Mouse (Mus musculus) left cerebral cortex, postnatal 4 days (tissue): Measurements from ENCODE around the gene Plekha6. TPM values are rescaled to one million over a fixed set of nuclear protein-coding genes. Genes with fewer than 3 reads are reported as not detected.

Experiments
- DNase-seq: peaks from one replicate; pipeline ENCODE4 v3.0.0-alpha.2; 2022
- intact Hi-C: fragments of 180-260 bp; cut with DNase I; formaldehyde crosslinking; loops from one replicate; pipeline ENCODE4 v1.15.1; 2025
- total RNA-seq, 2 experiments: library from RNA; stranded (reverse); gene quantifications; 2 replicates each; pipeline ENCODE4 v1.2.3; 2021

Plekha6 gene
- total RNA-seq, result 10 to 100 TPM; 61.7 to 63.2 TPM

DNA sequence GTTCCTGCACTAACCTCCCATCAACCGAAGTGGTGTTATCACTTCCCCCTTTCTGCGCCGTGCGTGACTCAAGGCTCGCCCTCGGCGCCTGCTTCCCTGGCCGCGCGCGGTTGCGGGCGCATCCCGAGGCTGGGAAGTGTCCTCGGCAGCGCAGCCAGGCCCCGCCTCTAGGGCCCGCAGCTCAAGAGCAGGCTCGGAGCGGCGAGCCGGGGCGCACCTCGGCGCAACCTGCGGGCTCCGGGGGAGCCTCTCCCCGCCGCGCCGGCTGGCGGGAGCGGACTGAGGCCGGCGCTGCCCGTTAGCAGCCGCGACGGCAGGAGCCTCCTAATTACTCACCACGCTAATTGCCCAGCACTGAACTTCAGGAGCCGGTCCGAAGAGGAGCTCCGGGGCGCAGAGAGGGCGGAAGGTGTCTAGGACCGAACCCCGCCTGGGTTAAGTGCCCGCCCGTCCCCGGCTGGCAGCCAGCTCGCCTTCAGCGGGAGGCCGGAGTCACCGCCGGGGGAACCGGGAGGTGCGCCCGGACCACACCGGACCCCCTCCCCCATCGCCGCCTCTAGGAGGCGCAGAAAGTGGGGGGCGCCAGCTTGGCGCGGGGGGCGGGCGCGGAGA is at the start of gene Plekha6:
Gene Plekha6 (plus strand): TSS at position 391 of the 612 bp plus-strand sequence.
- intact Hi-C loops, result no loop called here
- DNase-seq, result peak; percentile 33

DNA sequence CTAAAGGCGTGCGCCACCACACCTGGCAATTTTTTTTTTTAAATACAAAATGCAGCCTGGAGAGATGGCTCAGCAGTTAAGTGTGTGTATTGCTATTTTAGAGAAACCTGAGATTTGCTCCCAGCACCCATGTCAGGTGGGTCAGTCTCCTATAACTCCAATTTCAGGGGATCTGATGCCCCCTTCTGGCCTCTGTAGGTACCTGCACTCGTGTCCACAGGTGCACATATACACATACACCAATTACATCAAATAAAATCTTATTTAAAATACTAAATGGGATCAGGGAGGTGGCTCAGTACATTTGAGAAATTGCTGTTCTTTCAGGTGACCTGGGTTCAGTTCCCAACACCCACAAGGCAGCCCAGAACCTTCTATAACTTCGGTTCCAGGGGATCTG is 47.9 kb upstream of the Plekha6 start:
- intact Hi-C loops, result no loop called here
- no peak for DNase-seq

DNA sequence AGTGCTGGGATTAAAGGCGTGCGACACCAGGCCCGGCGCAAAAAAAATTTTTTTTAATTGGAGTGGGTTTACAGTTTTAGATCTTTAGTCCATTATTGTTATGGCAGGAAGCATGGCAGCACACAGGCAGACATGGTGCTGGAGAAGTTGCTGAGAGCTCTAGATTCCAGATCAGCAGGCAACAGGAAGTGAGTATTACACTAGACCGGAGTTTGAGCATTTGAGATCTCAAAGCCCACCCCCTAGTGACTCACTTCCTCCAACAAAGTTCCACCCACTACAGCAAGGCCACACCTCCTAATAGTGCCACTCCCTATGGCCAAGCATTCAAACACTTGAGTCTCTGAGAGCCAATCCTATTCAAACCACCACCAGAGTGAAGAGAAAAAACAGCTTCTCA is 45.9 kb upstream of the Plekha6 start:
- intact Hi-C loops, result no loop called here
- no peak for DNase-seq

GRCm38 (mm10) chr1:133118844-133119243 is 45.2 kb upstream of the Plekha6 start:
- DNase-seq, result no peak
- intact Hi-C loops, result no loop called here

DNA sequence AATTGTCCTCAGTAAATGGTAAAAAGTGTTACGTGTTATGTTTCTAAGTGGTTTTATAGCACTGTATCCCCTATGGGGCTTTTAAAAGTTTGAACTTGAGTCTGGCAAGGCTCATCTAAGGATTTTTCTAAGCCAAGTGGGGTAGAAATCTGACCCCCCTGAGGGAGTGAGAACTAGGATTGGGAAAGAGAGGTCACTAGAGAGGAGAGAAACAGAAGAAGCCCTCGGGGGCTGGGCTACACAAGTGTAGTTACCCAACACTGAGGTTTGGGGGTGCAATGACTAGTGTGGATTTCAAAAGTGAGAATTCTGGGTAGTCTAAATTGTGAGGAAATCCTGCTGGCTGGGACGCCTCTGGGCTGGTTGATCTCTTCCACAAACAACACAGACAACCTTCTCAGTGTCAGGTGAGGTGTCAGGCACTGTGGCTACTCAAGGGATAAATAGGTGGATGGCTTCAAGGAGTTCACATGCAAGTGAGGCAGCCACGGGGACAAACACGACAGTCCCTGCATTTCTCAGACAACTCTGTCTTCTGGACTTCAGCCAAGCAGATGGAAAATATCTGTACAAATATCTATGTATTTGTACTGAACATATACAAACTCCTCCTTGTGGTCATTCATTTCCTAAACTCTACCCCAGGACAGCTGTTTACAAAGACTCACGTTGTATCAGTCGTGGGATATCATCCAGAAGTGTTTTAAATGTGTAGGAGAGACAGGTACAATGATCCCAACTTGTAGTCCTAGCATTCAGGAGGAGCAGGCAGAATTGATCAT is 43.9 kb upstream of the Plekha6 start:
- intact Hi-C loops, result no loop called here
- no peak for DNase-seq

- no peak for DNase-seq
- intact Hi-C loops, result no loop called here
Measured at GRCm38 (mm10) chr1:133121246-133121645, 42.8 kb upstream of the Plekha6 start.

- intact Hi-C loops, result no loop called here
- DNase-seq, result no peak
Measured at GRCm38 (mm10) chr1:133124137-133124536, 39.9 kb upstream of the Plekha6 start.

- intact Hi-C loops, result no loop called here
- DNase-seq, result no peak
Measured at GRCm38 (mm10) chr1:133125640-133126364, 38.2 kb upstream of the Plekha6 start.

DNA sequence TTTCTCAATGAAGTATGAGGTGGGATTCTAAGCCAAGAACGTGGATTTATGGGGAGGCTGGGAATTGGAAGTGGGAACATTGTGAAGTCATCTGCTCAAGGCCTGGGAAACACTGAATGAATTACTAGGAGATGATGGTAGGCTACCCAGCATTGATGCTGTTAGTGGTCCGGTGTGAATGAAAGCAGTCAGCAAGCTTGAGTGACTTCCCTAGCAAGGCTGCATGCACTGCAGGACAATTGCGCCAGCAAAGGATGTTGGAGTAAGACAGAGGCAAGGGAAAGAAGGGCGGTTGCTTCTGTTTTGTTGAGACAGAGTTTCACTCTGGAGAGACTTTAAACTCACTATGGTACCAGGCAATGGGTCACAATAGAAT is 37.7 kb upstream of the Plekha6 start:
- DNase-seq, result no peak
- intact Hi-C loops, result no loop called here

- no peak for DNase-seq
- intact Hi-C loops, result no loop called here
Measured at GRCm38 (mm10) chr1:133127328-133127727, 36.7 kb upstream of the Plekha6 start.

- intact Hi-C loops, result no loop called here
- DNase-seq, result no peak
Measured at GRCm38 (mm10) chr1:133129471-133130221, 34.4 kb upstream of the Plekha6 start.

- DNase-seq, result peak; percentile 99
- intact Hi-C loops, result no loop called here
Measured at GRCm38 (mm10) chr1:133130638-133131560, 33.1 kb upstream of the Plekha6 start, which contains the start of gene Ppp1r15b. Gene Ppp1r15b, plus strand, starts transcription at chr1:133131143.

GRCm38 (mm10) chr1:133131561-133131905 is 32.5 kb upstream of the Plekha6 start:
- intact Hi-C loops, result no loop called here
- no peak for DNase-seq

- DNase-seq, result no peak
- intact Hi-C loops, result no loop called here
Measured at GRCm38 (mm10) chr1:133131936-133132335, 32.1 kb upstream of the Plekha6 start.

GRCm38 (mm10) chr1:133132388-133133326 is 31.4 kb upstream of the Plekha6 start:
- intact Hi-C loops, result no loop called here
- peak; percentile 6 for DNase-seq

DNA sequence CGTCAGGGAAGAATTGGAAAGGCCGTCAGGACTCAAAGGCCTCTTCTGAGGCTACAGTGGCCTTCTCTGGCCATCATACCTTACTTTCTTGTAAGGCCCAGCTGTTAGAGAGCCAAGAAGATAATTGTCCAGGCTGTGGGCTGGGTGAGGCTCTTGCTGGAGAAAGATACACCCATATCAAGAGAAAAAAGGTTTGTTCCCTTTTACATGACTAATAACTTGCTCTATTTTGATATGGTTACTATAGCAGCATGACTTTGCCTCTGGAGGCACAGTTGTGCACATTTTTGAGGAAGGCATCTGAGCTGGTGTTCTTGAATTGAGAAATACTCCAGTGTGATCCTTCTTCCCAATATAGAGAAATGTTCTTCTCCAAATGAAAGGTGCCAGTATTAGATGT is 30.6 kb upstream of the Plekha6 start:
- intact Hi-C loops, result no loop called here
- no peak for DNase-seq

- intact Hi-C loops, result no loop called here
Measured at GRCm38 (mm10) chr1:133134071-133134470, 29.9 kb upstream of the Plekha6 start.

DNA sequence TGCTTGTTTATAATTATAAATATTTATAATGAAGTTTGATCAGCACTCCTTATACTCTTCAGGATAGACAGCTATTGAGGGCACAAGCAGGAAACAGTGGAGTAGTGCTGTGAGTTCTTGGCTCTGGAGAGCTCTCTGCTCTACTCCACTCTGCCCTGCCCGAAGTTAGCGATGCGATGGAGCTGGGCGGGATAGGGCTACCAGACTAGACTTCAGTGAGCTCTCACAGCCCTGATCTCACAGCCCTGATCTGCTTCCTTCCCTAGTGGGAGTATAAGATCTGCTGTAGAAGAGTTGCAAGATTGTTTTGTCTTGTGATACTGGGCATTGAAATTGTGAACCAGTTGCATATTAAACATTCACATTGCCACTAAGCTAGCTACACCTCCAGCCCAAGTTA is 29.1 kb upstream of the Plekha6 start:
- intact Hi-C loops, result loop anchor here (5.0 kb wide), 1 partner anchor 477 kb away; the partner anchor contains the start of gene Snrpe
- no peak for DNase-seq

More at GRCm38 (mm10) chr1:133134071-133134470, 29.9 kb upstream of the Plekha6 start:
- DNase-seq, result no peak

- intact Hi-C loops, result loop anchor here (5.0 kb wide), 1 partner anchor 476 kb away; the partner anchor contains the start of gene Snrpe
Measured at GRCm38 (mm10) chr1:133135808-133136207, 28.2 kb upstream of the Plekha6 start.

More at GRCm38 (mm10) chr1:133135808-133136207, 28.2 kb upstream of the Plekha6 start:
- DNase-seq, result no peak
